In the genomic region with DNA sequence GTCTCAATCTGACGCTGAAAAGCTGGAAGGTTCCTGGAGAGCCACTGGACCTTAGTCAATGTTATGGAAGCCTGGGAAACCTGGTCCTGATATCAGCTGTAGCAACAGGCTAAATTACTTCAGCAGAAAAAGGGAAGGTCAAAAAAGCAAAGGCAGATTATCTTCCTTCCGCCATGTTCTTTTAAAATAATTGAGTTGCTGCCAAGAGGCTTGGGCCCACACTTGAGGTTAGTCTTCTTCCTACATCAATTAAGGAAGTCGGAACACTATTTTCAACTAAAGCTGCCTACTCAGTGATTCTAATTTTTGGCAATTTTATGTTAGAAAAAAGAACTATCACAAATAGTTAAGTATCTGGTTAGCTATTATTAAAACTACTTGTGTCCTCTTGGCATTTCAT, we compare ENCODE assay signal across 37 mouse cellular contexts. TPM values are rescaled to one million over a fixed set of nuclear protein-coding genes. Genes with fewer than 3 reads are reported as not detected.
DNase-seq lines count a peak whose midpoint lies in the region; ATAC-seq and TF ChIP-seq lines count a peak whose summit lies in the region.
"Had no signal": no experiment of that assay in that cellular context is flagged by ENCODE, and none has a peak within 500 bp of the region (broad histone marks: within the 10 kb centered on the region; RNA-seq: fewer than 3 reads in every experiment).

No protein-coding gene starts in this region.

- intact Hi-C loops in heart, postnatal 36 days (cut with DNase I): no loop called here

- no peaks in the 10 kb centered on the region for H3K4me1 ChIP-seq in liver, adult 2 months (ENCODE audit: control insufficient read depth, insufficient read depth, low read length)
- H3K4me1 ChIP-seq: embryonic facial prominence, embryonic 10.5 days; embryonic facial prominence, embryonic 15.5 days; forebrain, embryonic 12.5 days; hindbrain, embryonic 15.5 days; limb, embryonic 10.5 days; limb, embryonic 15.5 days; midbrain, embryonic 12.5 days had no signal

- H3K4me3 ChIP-seq in liver, adult 2 months (ENCODE audit: insufficient read depth, low read depth, low read length): no peak overlapping the region
- H3K4me3 ChIP-seq: embryonic facial prominence, embryonic 10.5 days; embryonic facial prominence, embryonic 15.5 days; forebrain, embryonic 12.5 days; hindbrain, embryonic 15.5 days; limb, embryonic 10.5 days; limb, embryonic 15.5 days; liver, embryonic 15.5 days; midbrain, embryonic 12.5 days had no signal

- 70% methylated on average over 3 of the region's 3 CpGs for WGBS in liver, adult 2 months

- H3K27me3 ChIP-seq in liver, adult 2 months (ENCODE audit: control insufficient read depth, insufficient read depth, low read length): no peaks in the 10 kb centered on the region
- H3K27me3 ChIP-seq: embryonic facial prominence, embryonic 15.5 days; forebrain, embryonic 12.5 days; hindbrain, embryonic 15.5 days; limb, embryonic 15.5 days; midbrain, embryonic 12.5 days had no signal

- H3K27ac ChIP-seq in liver, adult 2 months (replicated peaks; ENCODE audit: insufficient read depth, low read depth, low read length): peak overlapping the region; percentile 44; the same call in 1 of the 2 replicates
- H3K27ac ChIP-seq: embryonic facial prominence, embryonic 10.5 days; embryonic facial prominence, embryonic 15.5 days; forebrain, embryonic 12.5 days; hindbrain, embryonic 15.5 days; limb, embryonic 10.5 days; limb, embryonic 15.5 days; liver, embryonic 15.5 days; midbrain, embryonic 12.5 days had no signal

- no peak overlapping the region for H3K9ac ChIP-seq in liver, adult 2 months (ENCODE audit: low read depth, low read length)
- H3K9ac ChIP-seq: embryonic facial prominence, embryonic 15.5 days; forebrain, embryonic 12.5 days; forebrain, postnatal 0 days; hindbrain, embryonic 15.5 days; limb, embryonic 15.5 days; liver, embryonic 15.5 days; lung, embryonic 14.5 days; midbrain, embryonic 12.5 days had no signal

- TF ChIP-seq POLR2A in liver, adult 2 months (IDR thresholded peaks at IDR 0.05; ENCODE audit: extremely low read depth, insufficient read depth, low read length): no peak

- TF ChIP-seq CTCF in liver, adult 2 months (IDR thresholded peaks at IDR 0.05; ENCODE audit: low read depth, low read length): no peak

- no peaks in the 10 kb centered on the region for H3K79me2 ChIP-seq in liver, adult 2 months (ENCODE audit: control insufficient read depth, insufficient read depth, low read length)

- peak; percentile 90 for DNase-seq in heart, adult 11 months
- no peak for DNase-seq in heart, postnatal 36 days
- DNase-seq in liver, adult 2 months (ENCODE audit: extremely low read depth, low read depth, low spot score): peak; percentile 40
- no peak for DNase-seq in liver
- no peak for DNase-seq in retina, embryonic 14.5 days (ENCODE audit: low spot score)
- DNase-seq: adrenal gland, postnatal 36 days; cerebellum, adult 2 months; cerebellum, postnatal 14 days; forebrain, postnatal 0 days; gastrocnemius, postnatal 10 days; heart, postnatal 4 days; kidney, adult 18-20 months; kidney, postnatal 4 days; layer of hippocampus, postnatal 36 days; lung, embryonic 14.5 days; retina, postnatal 1 day; right cerebral cortex, postnatal 14 days; thymus, adult 18-20 months; thymus, postnatal 25 days had no signal

- no peaks in the 10 kb centered on the region for H3K36me3 ChIP-seq in liver, adult 2 months (ENCODE audit: control insufficient read depth, insufficient read depth, low read length)
- H3K36me3 ChIP-seq: embryonic facial prominence, embryonic 10.5 days; embryonic facial prominence, embryonic 15.5 days; forebrain, embryonic 12.5 days; hindbrain, embryonic 15.5 days; limb, embryonic 10.5 days; limb, embryonic 15.5 days; liver, embryonic 15.5 days; midbrain, embryonic 12.5 days had no signal

- peak; percentile 71 for ATAC-seq in common myeloid progenitor, adult 5-6 weeks (replicated peaks; ENCODE audit: low read depth, poor library complexity, severe bottlenecking)
- ATAC-seq in megakaryocyte progenitor cell, adult 5-6 weeks (replicated peaks; ENCODE audit: poor library complexity): peak; percentile 58
- no peak for ATAC-seq in inflammation-experienced regulatory T-cells, adult 6 months
- ATAC-seq: forebrain, postnatal 0 days had no signal

RNA-seq across cellular contexts. Expression of a gene that starts 1.9 kb away (rescaled TPM):
- not detected for total RNA-seq in heart, postnatal 36 days (2021)
- 0.13 and 0.18 TPM in 2 replicates for total RNA-seq in liver, adult 2 months (2014; rRNA removed)
- 0.04 and 0.17 TPM in 2 replicates for polyA plus RNA-seq in liver, adult 2 months (2012; rRNA removed)
- not detected in 2 replicates for total RNA-seq in common myeloid progenitor, adult 5-6 weeks (2017)
- 0.42 and 0.49 TPM in 2 replicates for total RNA-seq in megakaryocyte progenitor cell, adult 5-6 weeks (2015)
- 0.42 and 0.57 TPM in 2 replicates for total RNA-seq in megakaryocyte progenitor cell, adult 5-6 weeks (2017)
- 1 to 10 TPM in 2 of 3 experiments, under 1 TPM in 1; 0.28 to 2.0 (median 1.0) TPM for polyA plus RNA-seq in inflammation-experienced regulatory T-cells, adult 6 months (2017; shearing (Covaris generic))
- total RNA-seq: adrenal gland, adult 18-20 months; heart, postnatal 4 days; layer of hippocampus, postnatal 36 days had no signal
- polyA plus RNA-seq: cerebellum, adult 2 months; embryonic facial prominence, embryonic 10.5 days; forebrain, embryonic 12.5 days; forebrain, postnatal 0 days; hindbrain, embryonic 15.5 days; intestine, embryonic 14.5 days; kidney, embryonic 16.5 days; limb, embryonic 10.5 days; limb, embryonic 15.5 days; lung, embryonic 14.5 days; neural tube, embryonic 14.5 days had no signal

RNA-seq across cellular contexts. Expression of a gene that starts 41.7 kb away (rescaled TPM):
- not detected for total RNA-seq in heart, postnatal 36 days (2021)
- total RNA-seq in liver, adult 2 months (2014; rRNA removed): not detected in 2 replicates
- polyA plus RNA-seq in liver, adult 2 months (2012; rRNA removed): 0.12 TPM in 1 of 2 replicates, not detected in the other
- total RNA-seq in common myeloid progenitor, adult 5-6 weeks (2017): not detected in 2 replicates
- 0.24 TPM in 1 of 2 replicates, not detected in the other for total RNA-seq in megakaryocyte progenitor cell, adult 5-6 weeks (2015)
- not detected in 2 replicates for total RNA-seq in megakaryocyte progenitor cell, adult 5-6 weeks (2017)
- polyA plus RNA-seq in inflammation-experienced regulatory T-cells, adult 6 months (2017; shearing (Covaris generic)): not detected
- total RNA-seq: adrenal gland, adult 18-20 months; adrenal gland, postnatal 36 days; forebrain, postnatal 0 days; gastrocnemius, postnatal 10 days; heart, postnatal 4 days; layer of hippocampus, postnatal 36 days; left cerebral cortex, postnatal 10 days had no signal
- polyA plus RNA-seq: cerebellum, adult 2 months; embryonic facial prominence, embryonic 10.5 days; embryonic facial prominence, embryonic 15.5 days; forebrain, embryonic 12.5 days; forebrain, postnatal 0 days; heart, embryonic 14.5 days; hindbrain, embryonic 15.5 days; intestine, embryonic 14.5 days; kidney, embryonic 16.5 days; limb, embryonic 10.5 days; limb, embryonic 15.5 days; liver, embryonic 15.5 days; lung, embryonic 14.5 days; midbrain, embryonic 12.5 days; neural tube, embryonic 14.5 days; stomach, embryonic 16.5 days had no signal

RNA-seq across cellular contexts. Expression of a gene that starts 51.4 kb away (rescaled TPM):
- total RNA-seq in heart, postnatal 36 days (2021): 1 to 10 TPM; 1.1 to 1.3 TPM
- under 0.01 and 0.20 TPM in 2 replicates for total RNA-seq in liver, adult 2 months (2014; rRNA removed)
- 0.04 TPM in 1 of 2 replicates, not detected in the other for polyA plus RNA-seq in liver, adult 2 months (2012; rRNA removed)
- 0.59 and 0.87 TPM in 2 replicates for total RNA-seq in common myeloid progenitor, adult 5-6 weeks (2017)
- total RNA-seq in megakaryocyte progenitor cell, adult 5-6 weeks (2015): 4.5 and 5.1 TPM in 2 replicates
- total RNA-seq in megakaryocyte progenitor cell, adult 5-6 weeks (2017): 3.1 and 3.6 TPM in 2 replicates
- polyA plus RNA-seq in inflammation-experienced regulatory T-cells, adult 6 months (2017; shearing (Covaris generic)): 1 to 10 TPM in 2 of 3 experiments, under 1 TPM in 1; 0.20 to 3.1 (median 1.7) TPM

Comparison
In these comparisons a context has a peak if more than half of its experiments do, and no peak if none do; other contexts are left out.
1. DNase-seq: peak in heart, adult 11 months (single experiment) and liver, adult 2 months (single experiment); none in heart, postnatal 36 days (0 of 2), liver (single experiment) and retina, embryonic 14.5 days (single experiment).